Mouse (Mus musculus) lung, embryonic 14.5 days (tissue): ENCODE data around the gene Bpifa6. TPM values are rescaled to one million over a fixed set of nuclear protein-coding genes. Genes with fewer than 3 reads are reported as not detected.

ENCODE experiments used
- ATAC-seq: fragments of 200-750 bp; cut with Nextera tagmentation; 2 replicates; pipeline ENCODE4 v1.8.0; 2017; ENCODE audit warnings: mild to moderate bottlenecking, moderate TSS enrichment, moderate library complexity; ENCODE audit not compliant: insufficient read depth
- DNase-seq: peaks from one replicate; pipeline ENCODE4 v3.0.0-alpha.2; 2015
- H3K27ac ChIP-seq: fragments of 300-500 bp; sonication (generic); 2 replicates; pipeline ENCODE4 v1.5.1; 2014; ENCODE audit warnings: low read depth, mild to moderate bottlenecking, moderate library complexity
- H3K27me3 ChIP-seq: fragments of 300-500 bp; sonication (generic); 2 replicates; pipeline ENCODE4 v1.6.1; 2014; ENCODE audit warnings: low read length, control low read depth; ENCODE audit not compliant: insufficient read depth
- H3K36me3 ChIP-seq: fragments of 300-500 bp; sonication (generic); 2 replicates; pipeline ENCODE4 v1.6.1; 2014; ENCODE audit warnings: control low read depth; ENCODE audit not compliant: insufficient read depth
- H3K4me1 ChIP-seq: fragments of 300-500 bp; sonication (generic); 2 replicates; pipeline ENCODE4 v1.6.1; 2014; ENCODE audit warnings: antibody characterized with exemption, control low read depth; ENCODE audit not compliant: insufficient read depth
- H3K4me2 ChIP-seq: fragments of 300-500 bp; sonication (generic); 2 replicates; pipeline ENCODE4 v1.6.1; 2014; ENCODE audit warnings: mild to moderate bottlenecking
- H3K4me3 ChIP-seq: fragments of 300-500 bp; sonication (generic); 2 replicates; pipeline ENCODE4 v1.5.1; 2014; ENCODE audit warnings: low read depth, low read length
- H3K9ac ChIP-seq: fragments of 300-500 bp; sonication (generic); 2 replicates; pipeline ENCODE4 v1.6.1; 2014
- H3K9me3 ChIP-seq: fragments of 300-500 bp; sonication (generic); 2 replicates; pipeline ENCODE4 v1.6.1; 2016; ENCODE audit warnings: low read depth, low read length, control low read depth
- CTCF ChIP-seq: IDR thresholded peaks from 2 replicates; pipeline ENCODE4 v1.5.1; 2016; ENCODE audit warnings: antibody characterized with exemption, low read depth
- WGBS: fragments of 180-500 bp; shearing (Covaris S2); extraction: QIAGEN DNeasy Blood & Tissue Kit; methylation state at CpG from one replicate; pipeline ENCODE4 v1.1.7; 2014; 5-methylcytosine and 5-hydroxymethylcytosine counted together
- polyA plus RNA-seq: library from polyadenylated mRNA; unstranded; fragments of >200 nt; fragmentation: Nextera tagmentation; extraction: Ambion mirVana; gene quantifications from 2 replicates; pipeline ENCODE4 v1.2.1, GENCODE M21; 2014

Bpifa6 gene
- polyA plus RNA-seq, 1 experiment from 2014 or later: not detected

- Histone ChIP-seq H3K36me3 (no peaks in the 10 kb centered on the region), H3K4me2 (no peak overlapping the region), H3K9me3 (no peaks in the 10 kb centered on the region), H3K4me3 (no peak overlapping the region), H3K27ac (no peak overlapping the region), H3K9ac (no peak overlapping the region), H3K27me3 (no peaks in the 10 kb centered on the region), H3K4me1 (no peaks in the 10 kb centered on the region)
- 75% methylated on average over 8 of the region's 8 CpGs for WGBS
- no peak for ATAC-seq
- TF ChIP-seq CTCF: no peak
- DNase-seq: no peak
Observed at GRCm38 (mm10) chr2:153944567-153944966, 30.2 kb upstream of the Bpifa6 start.

- Histone ChIP-seq H3K9ac (no peak overlapping the region), H3K27ac (no peak overlapping the region), H3K27me3 (no peaks in the 10 kb centered on the region), H3K4me1 (no peaks in the 10 kb centered on the region), H3K4me3 (no peak overlapping the region), H3K36me3 (no peaks in the 10 kb centered on the region), H3K4me2 (no peak overlapping the region), H3K9me3 (no peaks in the 10 kb centered on the region)
- peak; percentile 81 for TF ChIP-seq CTCF
- DNase-seq: peak; percentile 82
- WGBS: 27% methylated on average over 6 of the region's 6 CpGs
- ATAC-seq: no peak
Observed at GRCm38 (mm10) chr2:153952897-153953296, 21.8 kb upstream of the Bpifa6 start.

- Histone ChIP-seq H3K4me3 (no peak overlapping the region), H3K27ac (no peak overlapping the region), H3K4me2 (peak overlapping the region; percentile 36; the same call in 1 of the 2 replicates), H3K9me3 (no peaks in the 10 kb centered on the region), H3K27me3 (no peaks in the 10 kb centered on the region), H3K4me1 (no peaks in the 10 kb centered on the region), H3K9ac (no peak overlapping the region), H3K36me3 (no peaks in the 10 kb centered on the region)
- DNase-seq: peak; percentile 76
- ATAC-seq: 0 out of 2 replicates have a peak, but pooled peaks have one; percentile 24
- peak; percentile 78 for TF ChIP-seq CTCF
- WGBS: 10% methylated on average over 6 of the region's 6 CpGs
Observed at GRCm38 (mm10) chr2:153953836-153954235, 20.9 kb upstream of the Bpifa6 start.

- Histone ChIP-seq H3K9me3 (no peaks in the 10 kb centered on the region), H3K4me2 (no peak overlapping the region), H3K27ac (no peak overlapping the region), H3K36me3 (no peaks in the 10 kb centered on the region), H3K4me3 (no peak overlapping the region), H3K9ac (no peak overlapping the region), H3K4me1 (no peaks in the 10 kb centered on the region), H3K27me3 (no peaks in the 10 kb centered on the region)
- TF ChIP-seq CTCF: no peak
- WGBS: 61% methylated on average over 4 of the region's 4 CpGs
- no peak for ATAC-seq
- no peak for DNase-seq
Observed at GRCm38 (mm10) chr2:153962821-153963331, 11.9 kb upstream of the Bpifa6 start.

GRCm38 (mm10) chr2:153963334-153963733 lies 11.4 kb upstream of the Bpifa6 start:
- ATAC-seq: no peak
- H3K27me3 ChIP-seq: no peaks in the 10 kb centered on the region
- WGBS: 90% methylated on average over 1 of the region's 1 CpGs

GRCm38 (mm10) chr2:153970221-153970620 lies 4.5 kb upstream of the Bpifa6 start:
- Histone ChIP-seq H3K27ac (no peak overlapping the region), H3K27me3 (no peaks in the 10 kb centered on the region), H3K4me3 (no peak overlapping the region), H3K9ac (no peak overlapping the region), H3K36me3 (no peaks in the 10 kb centered on the region), H3K4me2 (no peak overlapping the region), H3K4me1 (no peaks in the 10 kb centered on the region), H3K9me3 (no peaks in the 10 kb centered on the region)
- WGBS: 76% methylated on average over 5 of the region's 5 CpGs
- ATAC-seq (no peak), DNase-seq (peak; percentile 8)
- no peak for TF ChIP-seq CTCF

More at GRCm38 (mm10) chr2:153963334-153963733, 11.4 kb upstream of the Bpifa6 start:
- DNase-seq: no peak
- Histone ChIP-seq H3K36me3 (no peaks in the 10 kb centered on the region), H3K9ac (no peak overlapping the region), H3K4me3 (no peak overlapping the region), H3K27ac (no peak overlapping the region), H3K4me2 (no peak overlapping the region), H3K9me3 (no peaks in the 10 kb centered on the region), H3K4me1 (no peaks in the 10 kb centered on the region)
- no peak for TF ChIP-seq CTCF

- no peaks in the 10 kb centered on the region for H3K36me3 ChIP-seq
- DNase-seq (peak; percentile 94), ATAC-seq (peak; percentile 82)
- no peaks in the 10 kb centered on the region for H3K9me3 ChIP-seq
- H3K27ac ChIP-seq: no peak overlapping the region
- H3K4me2 ChIP-seq: no peak overlapping the region
- TF ChIP-seq CTCF: peak; percentile 97
- WGBS: 9% methylated on average over 7 of the region's 7 CpGs
- H3K4me3 ChIP-seq: no peak overlapping the region
- no peaks in the 10 kb centered on the region for H3K4me1 ChIP-seq
- H3K9ac ChIP-seq: no peak overlapping the region
- no peaks in the 10 kb centered on the region for H3K27me3 ChIP-seq
Observed at GRCm38 (mm10) chr2:153995770-153996169, 21.0 kb downstream of the Bpifa6 start.

GRCm38 (mm10) chr2:154000501-154000900 lies 25.8 kb downstream of the Bpifa6 start:
- no peak for TF ChIP-seq CTCF
- Histone ChIP-seq H3K36me3 (no peaks in the 10 kb centered on the region), H3K9me3 (no peaks in the 10 kb centered on the region), H3K4me3 (no peak overlapping the region), H3K27ac (no peak overlapping the region), H3K9ac (no peak overlapping the region), H3K4me2 (no peak overlapping the region), H3K4me1 (no peaks in the 10 kb centered on the region), H3K27me3 (no peaks in the 10 kb centered on the region)
- no peak for ATAC-seq
- no peak for DNase-seq
- 66% methylated on average over 3 of the region's 3 CpGs for WGBS
